Mouse (Mus musculus) liver, postnatal 0 days (tissue): ENCODE data around the gene Hs3st4. TPM values are rescaled to one million over a fixed set of nuclear protein-coding genes. Genes with fewer than 3 reads are reported as not detected.

Experiments used
- ATAC-seq: fragments of 200-750 bp; cut with Nextera tagmentation; 2 replicates; pipeline ENCODE4 v1.8.0; 2017; ENCODE audit warnings: mild to moderate bottlenecking, moderate library complexity
- DNase-seq: peaks from one replicate; pipeline ENCODE4 v3.0.0-alpha.2; 2016
- H3K27ac ChIP-seq: fragments of 300-500 bp; sonication (generic); 2 replicates; pipeline ENCODE4 v1.5.1; 2014; ENCODE audit warnings: antibody characterized with exemption, moderate library complexity, mild to moderate bottlenecking, low read depth
- H3K27me3 ChIP-seq: fragments of 300-500 bp; sonication (generic); 2 replicates; pipeline ENCODE4 v1.6.1; 2014; ENCODE audit warnings: low read length, control low read depth, mixed read lengths; ENCODE audit not compliant: insufficient read depth
- H3K36me3 ChIP-seq: fragments of 300-500 bp; sonication (generic); replicated peaks from 2 replicates; pipeline ENCODE4 v1.6.1; 2014; ENCODE audit warnings: mild to moderate bottlenecking, control low read depth, low read length, moderate library complexity, mixed read lengths; ENCODE audit not compliant: insufficient read depth
- H3K4me1 ChIP-seq: fragments of 300-500 bp; sonication (generic); 2 replicates; pipeline ENCODE4 v1.6.1; 2014; ENCODE audit warnings: antibody characterized with exemption, mild to moderate bottlenecking, control low read depth; ENCODE audit not compliant: insufficient read depth
- H3K4me2 ChIP-seq: fragments of 300-500 bp; sonication (generic); 2 replicates; pipeline ENCODE4 v1.6.1; 2014; ENCODE audit warnings: low read depth, mild to moderate bottlenecking, low read length, moderate library complexity, mixed read lengths
- H3K4me3 ChIP-seq: fragments of 300-500 bp; sonication (generic); 2 replicates; pipeline ENCODE4 v1.5.1; 2014; ENCODE audit warnings: low read depth, low read length
- H3K9ac ChIP-seq: fragments of 300-500 bp; sonication (generic); replicated peaks from 2 replicates; pipeline ENCODE4 v1.6.1; 2014; ENCODE audit warnings: mild to moderate bottlenecking, moderate library complexity
- H3K9me3 ChIP-seq: fragments of 300-500 bp; sonication (generic); 2 replicates; pipeline ENCODE4 v1.6.1; 2016; ENCODE audit warnings: mild to moderate bottlenecking, control low read depth, low read length, mixed read lengths
- CTCF ChIP-seq: sonication (generic); IDR thresholded peaks from 2 replicates; pipeline ENCODE4 v1.5.1; 2016; ENCODE audit warnings: antibody characterized with exemption, low read depth
- EP300 ChIP-seq: IDR thresholded peaks from 2 replicates; pipeline ENCODE4 v1.6.1; 2016; ENCODE audit warnings: antibody characterized with exemption, low read depth, mild to moderate bottlenecking
- WGBS: fragments of 180-500 bp; shearing (Covaris S2); extraction: QIAGEN DNeasy Blood & Tissue Kit; methylation state at CpG from one replicate; pipeline ENCODE4 v1.1.7; 2014; ENCODE audit not compliant: insufficient replicate concordance; 5-methylcytosine and 5-hydroxymethylcytosine counted together
- polyA plus RNA-seq: library from polyadenylated mRNA; unstranded; fragments of >200 nt; fragmentation: Nextera tagmentation; extraction: Ambion mirVana; gene quantifications from 2 replicates; pipeline ENCODE4 v1.2.1, GENCODE M21; 2015

Hs3st4 gene
- polyA plus RNA-seq, 1 experiment from 2014 or later = not detected

GRCm38 (mm10) chr7:124347218-124348017 lies 364.7 kb downstream of the Hs3st4 start:
- Histone ChIP-seq H3K9me3 (no peaks in the 10 kb centered on the region), H3K4me3 (no peak overlapping the region), H3K4me1 (no peaks in the 10 kb centered on the region), H3K36me3 (no peaks in the 10 kb centered on the region), H3K27ac (no peak overlapping the region), H3K27me3 (no peaks in the 10 kb centered on the region), H3K9ac (no peak overlapping the region), H3K4me2 (no peak overlapping the region)
- DNase-seq = no peak
- ATAC-seq = no peak
- WGBS = 62% methylated on average over 13 of the region's 13 CpGs
- TF ChIP-seq EP300 (no peak), CTCF (no peak)

DNA sequence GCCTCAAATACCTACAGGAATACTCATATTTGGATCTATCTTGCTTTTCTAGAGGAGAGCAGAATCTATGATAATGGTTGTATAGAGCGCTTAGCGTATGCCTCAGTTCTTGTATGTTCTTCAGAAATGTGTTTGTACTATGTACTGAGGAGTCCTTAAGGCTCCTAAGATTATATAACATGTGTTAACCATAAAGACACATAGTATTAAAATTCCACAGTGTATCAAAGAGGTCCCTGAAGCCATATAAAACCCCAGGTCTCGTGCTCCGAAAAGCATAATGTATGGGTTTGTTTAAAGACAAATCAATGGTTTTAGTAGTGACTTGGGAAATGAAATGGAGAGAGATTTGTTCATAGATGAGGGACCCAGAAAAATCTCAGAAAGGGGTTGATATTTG lies 371.4 kb downstream of the Hs3st4 start:
- Histone ChIP-seq H3K4me3 (no peak overlapping the region), H3K4me2 (no peak overlapping the region), H3K36me3 (no peaks in the 10 kb centered on the region), H3K27me3 (no peaks in the 10 kb centered on the region), H3K9ac (no peak overlapping the region), H3K9me3 (no peaks in the 10 kb centered on the region), H3K4me1 (no peaks in the 10 kb centered on the region), H3K27ac (no peak overlapping the region)
- no peak for ATAC-seq
- WGBS = 75% methylated on average over 4 of the region's 4 CpGs
- DNase-seq = no peak
- TF ChIP-seq CTCF (no peak), EP300 (no peak)

- TF ChIP-seq CTCF (no peak), EP300 (no peak)
- Histone ChIP-seq H3K27me3 (no peaks in the 10 kb centered on the region), H3K4me2 (no peak overlapping the region), H3K4me1 (no peaks in the 10 kb centered on the region), H3K4me3 (no peak overlapping the region), H3K9me3 (no peaks in the 10 kb centered on the region), H3K9ac (no peak overlapping the region), H3K36me3 (no peaks in the 10 kb centered on the region), H3K27ac (no peak overlapping the region)
- DNase-seq (no peak), ATAC-seq (no peak)
- WGBS = 72% methylated on average over 3 of the region's 3 CpGs
Measured at GRCm38 (mm10) chr7:124358068-124358467, 375.4 kb downstream of the Hs3st4 start.

GRCm38 (mm10) chr7:124359836-124360235 lies 377.2 kb downstream of the Hs3st4 start:
- Histone ChIP-seq H3K27ac (no peak overlapping the region), H3K4me1 (no peaks in the 10 kb centered on the region), H3K4me2 (no peak overlapping the region), H3K9ac (no peak overlapping the region), H3K9me3 (no peaks in the 10 kb centered on the region), H3K27me3 (no peaks in the 10 kb centered on the region), H3K4me3 (no peak overlapping the region), H3K36me3 (no peaks in the 10 kb centered on the region)
- no peak for DNase-seq
- no peak for ATAC-seq
- 69% methylated on average over 4 of the region's 4 CpGs for WGBS
- no peak for TF ChIP-seq EP300
- TF ChIP-seq CTCF = no peak

- ATAC-seq = no peak
- WGBS = 66% methylated on average over 1 of the region's 1 CpGs
Measured at GRCm38 (mm10) chr7:124372297-124372696, 389.6 kb downstream of the Hs3st4 start.

DNA sequence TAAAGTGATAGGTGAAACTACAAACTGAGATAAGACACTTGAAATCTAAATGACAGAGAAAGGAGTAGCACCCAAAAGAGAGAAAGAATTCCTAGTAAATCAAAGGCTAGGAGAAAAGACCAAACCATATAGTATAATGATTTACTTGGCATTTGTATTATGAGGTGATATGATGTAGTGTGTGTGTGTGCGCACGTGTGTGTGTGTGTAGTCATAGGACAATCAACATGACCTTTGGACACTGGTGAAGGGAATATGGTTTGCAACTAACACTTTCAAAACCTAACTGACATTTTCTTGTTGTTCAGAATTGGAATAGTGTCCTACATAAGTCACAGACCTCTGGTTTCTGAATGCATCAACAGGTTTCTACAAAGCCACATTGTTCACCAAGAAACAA lies 390.0 kb downstream of the Hs3st4 start:
- Histone ChIP-seq H3K9me3 (no peaks in the 10 kb centered on the region), H3K4me3 (no peak overlapping the region), H3K4me1 (no peaks in the 10 kb centered on the region), H3K36me3 (no peaks in the 10 kb centered on the region), H3K27ac (no peak overlapping the region), H3K9ac (no peak overlapping the region), H3K27me3 (no peaks in the 10 kb centered on the region), H3K4me2 (no peak overlapping the region)
- TF ChIP-seq EP300 = no peak
- TF ChIP-seq CTCF = no peak
- DNase-seq = no peak
- ATAC-seq = no peak
- 71% methylated on average over 2 of the region's 2 CpGs for WGBS

More at GRCm38 (mm10) chr7:124372297-124372696, 389.6 kb downstream of the Hs3st4 start:
- Histone ChIP-seq H3K27me3 (no peaks in the 10 kb centered on the region), H3K4me1 (no peaks in the 10 kb centered on the region), H3K36me3 (no peaks in the 10 kb centered on the region), H3K9me3 (no peaks in the 10 kb centered on the region), H3K9ac (no peak overlapping the region), H3K4me2 (no peak overlapping the region), H3K27ac (no peak overlapping the region), H3K4me3 (no peak overlapping the region)
- no peak for DNase-seq
- TF ChIP-seq CTCF (no peak), EP300 (no peak)
